Mouse (Mus musculus) adrenal gland, adult 10 weeks (tissue): ENCODE measurements around the gene Supt6. TPM values are rescaled to one million over a fixed set of nuclear protein-coding genes. Genes with fewer than 3 reads are reported as not detected.

ENCODE experiments used
- polyA plus RNA-seq: library from polyadenylated mRNA; stranded (reverse); fragments of 350-450 nt; fragmentation: Illumina TruSeq; extraction: RNeasy Lipid Tissue Mini Kit (QIAGEN cat#74804); gene quantifications from one replicate; pipeline ENCODE4 v1.2.3, GENCODE M21; 2014; ENCODE audit warnings: low read depth, low replicate concordance

The Supt6 gene
- polyA plus RNA-seq: 24.0 TPM

DNA sequence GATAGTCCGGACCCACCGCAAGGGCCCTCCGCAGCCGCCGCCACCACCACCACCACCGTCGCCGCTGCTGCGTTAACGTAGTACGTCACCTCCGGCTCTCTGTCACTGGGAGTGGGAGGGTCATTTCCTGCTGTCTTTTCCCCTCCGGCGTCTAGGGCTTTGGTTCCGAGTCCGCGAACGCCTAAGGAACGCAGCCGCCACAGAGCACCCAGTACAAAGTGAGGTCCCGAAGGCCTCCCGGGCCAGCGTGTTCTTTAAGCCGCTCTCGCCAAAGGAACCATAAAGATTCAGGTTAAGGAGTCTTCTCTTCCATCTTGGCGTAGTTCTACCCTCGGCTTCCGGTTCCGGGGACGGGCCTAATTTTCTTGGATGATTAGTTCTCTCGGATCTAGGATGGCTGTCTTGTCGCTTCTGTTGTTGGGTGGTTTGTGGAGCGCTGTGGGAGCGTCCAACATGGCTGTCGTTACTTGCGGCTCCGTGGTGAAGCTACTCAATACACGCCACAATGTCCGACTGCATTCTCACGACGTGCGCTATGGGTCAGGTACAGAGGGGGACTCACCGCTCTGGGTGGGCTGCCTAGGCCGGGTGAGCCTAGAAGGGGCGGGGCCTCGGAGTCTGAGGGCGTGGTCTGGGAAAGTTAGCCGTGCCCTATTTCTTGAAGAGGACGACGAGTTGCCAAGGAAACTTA is at the start of gene Supt6, which contains the start of gene Sdf2:
Gene Supt6, minus strand, starts transcription at position 361 of the 691 bp plus-strand sequence.
Gene Sdf2, plus strand, starts transcription at position 120 of the 691 bp plus-strand sequence.

DNA sequence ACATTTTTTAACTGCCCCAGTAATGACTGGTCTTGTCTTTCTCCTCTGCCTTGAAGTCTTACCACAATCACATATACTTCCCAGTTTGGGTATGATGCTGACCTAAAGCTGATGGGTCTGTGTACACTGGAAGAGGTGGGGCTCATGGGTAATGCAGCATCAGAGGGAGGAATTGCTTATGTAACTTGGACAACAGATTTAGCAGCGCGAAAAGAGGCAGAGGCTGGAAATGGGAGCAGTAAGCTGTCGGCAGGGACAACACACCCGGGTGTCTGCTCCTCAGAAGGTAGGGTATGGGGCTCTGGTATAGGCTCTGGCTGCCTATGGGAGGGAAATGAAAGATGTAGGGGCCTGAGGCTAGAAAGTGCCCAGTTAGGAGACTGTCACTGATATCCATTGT is 44.9 kb upstream of the Supt6 start, which contains the start of gene BC030499:
Gene BC030499, plus strand, starts transcription at position 188 of the 400 bp plus-strand sequence.

DNA sequence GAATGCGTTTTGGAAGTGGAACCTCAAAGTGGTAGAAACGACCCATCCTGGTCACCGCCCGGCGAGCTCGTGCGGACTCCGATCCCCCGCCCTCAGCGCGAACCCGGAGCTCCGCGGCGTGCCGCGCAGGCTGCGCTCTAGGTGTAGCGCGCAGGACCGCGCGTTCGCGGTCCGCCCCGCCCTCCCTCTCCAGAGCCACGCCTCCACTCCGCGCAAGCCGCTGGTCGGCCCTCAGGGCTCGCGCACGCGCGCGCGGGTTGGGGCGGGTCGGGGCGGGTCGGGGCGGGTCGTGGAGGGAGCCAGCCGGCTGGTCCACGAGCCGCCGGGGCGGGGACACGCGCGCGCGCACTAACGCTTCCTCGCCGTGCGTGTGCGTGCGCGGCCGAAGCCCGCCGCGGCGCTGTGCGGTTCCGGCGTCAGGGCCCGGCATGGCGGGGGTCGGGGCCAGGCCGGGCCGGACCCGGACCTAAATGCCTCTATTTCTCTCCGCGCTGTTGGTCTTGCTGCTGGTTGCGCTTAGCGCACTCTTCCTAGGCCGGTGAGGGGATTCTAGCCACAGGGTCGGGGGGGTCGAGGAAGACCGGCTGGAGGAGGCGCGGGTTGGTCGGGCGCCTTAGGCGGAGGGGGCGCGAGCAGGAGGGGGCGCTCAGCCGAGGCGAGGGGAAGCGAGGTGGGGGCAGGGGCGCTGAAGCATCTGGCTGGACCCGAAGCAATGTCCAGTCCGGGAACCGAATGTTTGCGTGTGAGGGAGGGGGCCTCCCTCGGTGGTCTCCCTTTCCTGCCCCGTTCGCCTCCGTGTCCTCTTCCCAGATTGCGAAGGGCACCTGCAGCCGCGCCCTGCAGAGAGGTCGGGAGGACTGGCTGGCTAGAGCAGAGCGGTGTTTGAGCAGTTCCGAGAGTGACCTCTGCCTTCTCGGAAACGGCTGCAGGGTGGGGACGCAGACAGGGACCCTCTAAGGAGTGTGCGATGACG is 15.9 kb upstream of the Supt6 start, which contains the start of gene 2610507B11Rik:
Gene 2610507B11Rik, plus strand, starts transcription at position 373 of the 973 bp plus-strand sequence.

DNA sequence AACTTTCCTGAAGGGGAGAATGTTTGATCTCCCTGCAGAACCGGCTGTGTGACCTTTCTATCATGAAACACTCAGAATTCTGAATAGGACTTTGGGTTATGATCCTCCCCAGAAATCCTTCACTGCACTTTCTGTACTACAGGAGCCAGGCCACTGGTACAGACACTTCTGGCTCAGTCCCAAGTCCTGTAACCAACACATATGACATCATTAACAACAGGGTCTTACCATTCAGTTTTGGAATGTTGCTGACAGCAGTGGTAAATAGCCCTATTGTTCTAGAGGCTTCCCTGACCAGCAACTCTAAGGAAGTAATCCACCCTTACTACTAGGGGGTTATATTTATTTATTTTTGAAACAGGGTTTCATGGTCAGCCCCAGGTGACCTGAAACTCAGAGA is 52.7 kb downstream of the Supt6 start, which contains the start of gene Proca1:
Gene Proca1, plus strand, starts transcription at position 280 of the 400 bp plus-strand sequence.

DNA sequence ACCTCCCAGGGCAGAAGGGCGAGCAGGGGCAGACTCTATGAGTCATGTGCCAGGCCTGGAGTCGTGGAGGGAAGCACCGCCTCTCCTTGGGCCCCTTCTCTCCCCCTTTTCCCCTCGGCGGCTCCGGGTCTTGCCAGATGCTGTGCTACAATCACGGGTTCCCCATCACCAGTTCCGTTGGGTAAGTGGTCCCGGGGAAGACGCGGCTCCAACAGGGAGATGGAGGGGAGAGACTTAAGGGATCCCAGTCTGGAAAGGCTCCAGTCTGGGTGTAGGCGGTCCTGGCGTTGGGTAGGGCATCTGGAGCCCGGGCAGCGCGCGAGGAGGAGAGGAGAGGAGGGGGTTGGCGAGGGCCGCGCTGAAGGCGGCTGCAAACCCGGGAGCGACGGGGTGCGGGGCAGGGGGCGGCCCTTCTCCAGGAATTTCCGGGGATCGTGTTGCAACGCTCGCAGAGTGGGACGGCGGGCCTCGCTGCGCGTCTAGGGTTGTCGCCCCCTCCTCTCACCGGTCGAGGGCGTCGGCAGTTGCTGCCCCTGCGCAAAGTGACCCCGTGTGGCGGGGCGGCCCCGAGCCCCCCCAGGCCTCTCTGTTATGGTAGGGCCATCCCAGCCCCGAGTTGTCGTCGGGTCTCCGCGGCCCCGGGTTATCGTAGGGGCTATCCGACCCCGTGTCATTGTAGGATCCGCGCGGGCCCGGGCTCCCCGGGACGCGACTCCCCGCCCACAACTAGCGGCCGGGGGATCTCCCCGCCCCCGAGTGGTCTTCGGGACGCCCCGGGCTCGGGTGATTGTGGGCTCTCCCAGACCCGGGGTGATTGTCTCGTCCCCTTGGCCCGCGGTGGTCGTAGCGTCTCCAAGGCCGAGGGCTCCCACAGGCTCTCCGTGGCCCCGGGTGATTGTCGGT is 57.2 kb downstream of the Supt6 start, which contains the start of gene Rab34:
Gene Rab34, plus strand, starts transcription at position 100 of the 903 bp plus-strand sequence.

DNA sequence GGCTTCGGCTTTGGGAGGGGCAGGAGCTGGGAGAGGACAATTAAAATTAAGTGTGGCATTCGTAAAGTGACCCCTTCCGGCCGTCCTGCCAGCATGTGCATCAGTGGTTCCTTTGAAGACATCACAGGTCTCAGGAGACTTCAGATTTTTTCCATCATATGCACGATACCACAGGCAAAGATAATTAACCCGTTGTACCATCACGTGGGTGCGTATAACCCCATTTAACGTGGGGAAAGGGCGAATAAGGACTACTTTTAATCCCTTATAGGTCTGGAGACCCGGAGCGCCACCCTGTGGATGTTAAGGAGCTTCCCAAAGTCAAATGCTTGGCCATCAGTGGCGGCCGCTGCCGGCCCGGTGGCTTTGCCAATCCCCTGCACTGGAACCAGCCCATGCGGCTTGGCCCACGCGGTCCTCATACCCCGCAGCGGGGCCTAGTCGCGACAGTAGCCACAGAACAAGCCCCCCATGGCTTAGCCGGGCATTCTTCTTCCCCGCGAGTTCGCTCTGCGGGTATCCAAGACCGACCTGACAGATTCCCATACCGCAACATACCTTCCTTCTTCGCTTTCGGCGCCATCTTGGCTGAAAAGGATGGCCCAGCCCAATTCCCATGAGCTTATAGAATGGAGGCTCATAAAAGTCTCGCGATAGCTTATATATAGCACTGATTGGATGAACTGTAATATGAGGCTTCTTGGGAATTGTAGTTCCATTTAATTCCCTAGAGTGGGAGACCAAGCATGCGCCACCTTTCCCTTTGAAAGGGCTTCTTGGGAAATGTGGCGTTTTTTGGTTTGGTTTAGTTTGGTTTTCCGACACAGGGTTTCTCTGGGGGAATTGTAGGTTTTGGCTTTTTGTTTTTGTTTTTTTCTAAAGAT is 62.6 kb downstream of the Supt6 start, which contains the start of gene Rpl23a:
Gene Rpl23a, minus strand, starts transcription at position 624 of the 884 bp plus-strand sequence.

DNA sequence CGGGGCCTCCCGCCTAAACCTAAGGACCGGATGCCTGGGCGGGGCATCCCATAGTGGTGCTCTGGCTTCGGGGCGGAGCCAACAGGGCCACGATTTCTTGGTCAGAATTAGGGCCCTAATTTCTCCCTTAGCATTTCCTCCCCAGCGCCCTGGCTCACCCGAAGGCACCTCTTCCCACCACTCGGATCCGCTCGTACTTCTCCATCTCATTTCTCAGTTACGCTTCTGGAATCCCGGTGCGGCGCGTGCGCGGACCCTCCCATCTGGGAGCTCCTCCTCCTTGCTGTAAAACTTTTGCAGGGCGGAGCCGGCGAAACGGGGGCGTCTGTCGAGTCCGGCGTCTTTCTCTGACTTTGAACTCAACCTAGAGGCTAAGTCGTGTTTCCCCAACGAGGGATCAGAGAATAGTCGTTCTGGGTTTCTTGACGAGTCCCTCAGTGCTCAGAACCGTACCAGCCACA is 69.4 kb downstream of the Supt6 start, which contains the start of the genes Nek8 and Tlcd1:
Gene Nek8, minus strand, starts transcription at position 274 of the 461 bp plus-strand sequence.
Gene Tlcd1, plus strand, starts transcription at position 310 of the 461 bp plus-strand sequence.

DNA sequence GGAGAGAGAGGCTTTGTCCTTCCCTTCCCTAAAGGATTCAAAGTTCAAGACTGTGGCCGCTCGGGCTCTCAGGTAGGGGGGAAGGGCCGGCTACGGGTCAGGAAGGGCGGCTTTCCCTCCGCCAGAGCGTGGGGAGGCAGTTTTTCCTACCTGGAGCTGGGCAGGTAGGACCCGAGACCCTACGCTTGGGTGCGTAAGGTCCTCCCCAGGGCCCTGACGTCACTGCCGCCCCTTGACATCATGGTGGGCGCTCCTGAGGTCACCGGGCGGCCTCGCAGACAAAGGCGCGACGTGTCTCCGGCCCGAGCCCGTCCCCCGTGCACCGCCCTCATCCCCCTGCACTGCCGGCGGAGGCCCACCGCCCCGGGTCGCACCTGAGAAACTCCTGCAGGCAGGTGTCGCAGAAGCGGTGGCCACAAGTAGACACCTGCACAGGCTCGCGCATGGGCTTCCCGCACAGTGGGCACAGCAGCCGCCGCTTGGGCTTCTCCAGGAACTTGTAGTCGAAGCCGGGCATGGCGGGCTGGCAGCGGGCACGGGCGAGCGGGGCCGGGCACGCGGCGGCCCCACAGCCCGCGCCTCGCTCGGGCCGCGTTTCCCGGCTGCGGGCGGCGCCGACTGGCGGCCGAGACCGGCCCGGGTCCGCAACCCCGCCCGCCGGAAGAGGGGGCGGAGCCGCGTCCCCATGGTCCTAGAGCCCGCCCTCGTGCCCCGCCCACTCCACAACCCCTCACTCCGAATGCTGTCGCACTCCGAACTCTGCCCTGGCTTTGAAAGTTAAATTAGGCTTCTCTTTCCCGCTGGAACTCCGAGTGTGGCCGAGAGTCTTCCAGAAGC is 80.6 kb downstream of the Supt6 start, which contains the start of gene Traf4:
Gene Traf4, minus strand, starts transcription at position 666 of the 837 bp plus-strand sequence.

Other genes starting within 250 kb of the Supt6 start
- gene Dhrs13, start 213.7 kb downstream of the Supt6 start, polyA plus RNA-seq: 9.0 TPM
- 14.0 TPM for gene Flot2, start 208.1 kb downstream of the Supt6 start, polyA plus RNA-seq
- 12.8 TPM for gene Eral1, start 165.6 kb downstream of the Supt6 start, polyA plus RNA-seq
- 12.1 TPM for gene Fam222b, start 151.3 kb downstream of the Supt6 start, polyA plus RNA-seq
- gene Traf4, start 80.4 kb downstream of the Supt6 start, polyA plus RNA-seq: 1.2 TPM
- 4.7 TPM for gene Nek8, start 69.3 kb downstream of the Supt6 start, polyA plus RNA-seq
- 38.1 TPM for gene Tlcd1, start 69.3 kb downstream of the Supt6 start, polyA plus RNA-seq
- 709 TPM for gene Rpl23a, start 62.4 kb downstream of the Supt6 start, polyA plus RNA-seq
- 17.8 TPM for gene Rab34, start 57.6 kb downstream of the Supt6 start, polyA plus RNA-seq
- gene Proca1, start 52.6 kb downstream of the Supt6 start, polyA plus RNA-seq: 28.4 TPM
- 49.5 TPM for gene Sdf2, start 241 bp downstream of the Supt6 start, polyA plus RNA-seq
- 106 TPM for gene 2610507B11Rik, start 15.8 kb upstream of the Supt6 start, polyA plus RNA-seq
- 0.58 TPM for gene BC030499, start 44.9 kb upstream of the Supt6 start, polyA plus RNA-seq
- gene Spag5, start 55.5 kb upstream of the Supt6 start, polyA plus RNA-seq: 2.7 TPM
- 7.2 TPM for gene Aldoc, start 77.0 kb upstream of the Supt6 start, polyA plus RNA-seq
- gene Pigs, start 82.4 kb upstream of the Supt6 start, polyA plus RNA-seq: 5.2 TPM
- 5.7 TPM for gene Unc119, start 97.5 kb upstream of the Supt6 start, polyA plus RNA-seq
- not detected for gene Foxn1, start 140.6 kb upstream of the Supt6 start, polyA plus RNA-seq
- gene Slc13a2, start 176.2 kb upstream of the Supt6 start, polyA plus RNA-seq: not detected
- 1.5 TPM for gene Slc46a1, start 219.7 kb upstream of the Supt6 start, polyA plus RNA-seq